Mouse (Mus musculus) frontal cortex, postnatal 14 days (tissue): Measurements from ENCODE around the gene Ptpa.
A peak's percentile ranks its signal among the peaks of the same experiment; 100 is the strongest.

Source experiments
- DNase-seq, 2 experiments: peaks; one replicate each; pipeline ENCODE4 v3.0.0; 2022; ENCODE audit warnings: low spot score in 2 of 2

Gene Ptpa

GRCm38 (mm10) chr2:30495909-30496861 is 80.3 kb downstream of the Ptpa start:
- peak in 1 of 2 experiments; percentile 61 for DNase-seq
